Mouse (Mus musculus): Measurements from ENCODE around the gene Myh11. TPM values are rescaled to one million over a fixed set of nuclear protein-coding genes. Genes with fewer than 3 reads are reported as not detected.
A peak's percentile ranks its signal among the peaks of the same experiment; 100 is the strongest.

The Myh11 gene
- polyA plus RNA-seq, 1 experiment: not detected

DNA sequence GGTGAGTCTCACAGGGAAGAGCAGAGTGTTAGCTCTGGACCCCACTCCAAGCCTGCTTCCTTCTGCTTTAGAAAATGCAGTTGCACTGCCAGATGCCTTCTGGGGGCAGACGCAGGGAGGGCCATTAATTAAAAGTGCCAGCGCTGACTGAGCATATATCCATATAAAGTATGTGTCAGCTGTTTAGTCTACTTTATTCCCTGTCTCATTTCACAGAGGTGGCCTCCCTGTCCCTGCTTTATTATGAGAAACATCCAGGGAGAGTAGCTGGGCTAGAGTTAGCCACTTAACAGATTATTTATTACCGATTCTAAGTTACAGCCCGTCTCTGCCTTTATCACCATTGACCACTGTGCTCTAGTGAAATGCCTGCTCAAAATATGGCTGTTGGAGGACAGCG lies 108.8 kb downstream of the Myh11 start:
- TF ChIP-seq CTCF (IDR thresholded peaks at IDR 0.05; ENCODE audit: low read depth, low read length) (no peak), POLR2A (IDR thresholded peaks at IDR 0.05; ENCODE audit: borderline replicate concordance, low read depth, low read length) (no peak)
- H3K4me3 ChIP-seq (ENCODE audit: insufficient read depth, low read length): no peak overlapping the region
- H3K4me1 ChIP-seq (ENCODE audit: control insufficient read depth, insufficient read depth, low read length): peaks cover 5% of the 10 kb centered on the region
- H3K27ac ChIP-seq (ENCODE audit: insufficient read depth, low read depth, low read length): no peak overlapping the region

DNA sequence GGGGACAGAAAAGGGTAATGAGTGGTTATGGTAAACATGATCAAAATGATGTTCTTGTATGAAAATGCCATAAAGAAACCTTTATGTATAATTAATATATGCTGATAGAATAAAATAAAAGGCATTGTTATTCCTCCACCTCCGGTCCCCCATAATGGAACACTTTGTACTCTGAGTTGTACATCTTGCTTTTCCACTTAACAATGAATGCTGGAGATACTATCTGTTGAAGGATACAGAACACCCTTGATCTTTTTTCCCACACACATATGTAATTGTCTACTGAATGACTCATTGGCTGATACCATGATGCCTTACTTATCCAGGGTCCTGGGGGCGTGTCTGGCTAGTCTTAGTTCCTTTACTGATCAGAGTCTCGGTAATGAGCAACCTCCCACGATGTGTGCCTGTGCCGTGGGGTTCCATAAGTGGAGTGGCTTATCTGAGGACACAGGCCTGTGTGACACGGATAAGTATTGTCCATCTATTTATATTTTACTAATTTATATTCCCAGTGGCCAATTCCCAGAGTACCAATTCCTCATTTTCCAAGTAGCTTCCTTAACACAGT lies 110.9 kb downstream of the Myh11 start:
- no peak overlapping the region for H3K27ac ChIP-seq (ENCODE audit: insufficient read depth, low read depth, low read length)
- no peak overlapping the region for H3K4me3 ChIP-seq (ENCODE audit: insufficient read depth, low read length)

DNA sequence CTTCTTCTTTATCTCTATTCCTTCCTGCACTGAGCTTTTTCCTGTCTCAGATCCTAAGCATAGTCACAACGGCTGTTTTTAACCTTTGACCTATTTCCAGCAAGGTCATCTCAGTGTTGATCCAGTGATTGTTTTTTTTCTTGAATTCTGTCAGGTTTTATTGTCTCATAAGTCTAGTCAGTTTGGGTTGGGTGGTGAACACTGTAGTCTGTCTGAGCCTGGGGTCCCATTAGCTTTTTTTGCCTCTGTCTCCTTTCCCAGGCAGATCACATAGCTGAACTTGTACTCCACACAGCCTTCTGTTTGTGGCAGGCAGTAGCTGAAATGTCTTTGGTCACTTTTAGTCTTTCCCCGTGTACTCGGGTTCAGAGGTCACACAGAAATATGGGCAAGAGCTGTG lies 113.1 kb downstream of the Myh11 start:
- no peak overlapping the region for H3K4me3 ChIP-seq (ENCODE audit: insufficient read depth, low read length)
- no peak for TF ChIP-seq POLR2A (IDR thresholded peaks at IDR 0.05; ENCODE audit: borderline replicate concordance, low read depth, low read length)
- TF ChIP-seq CTCF (IDR thresholded peaks at IDR 0.05; ENCODE audit: low read depth, low read length): no peak
- 0 out of 2 replicates have a peak overlapping the region, but pooled peaks have one; percentile 12 for H3K27ac ChIP-seq (ENCODE audit: insufficient read depth, low read depth, low read length)
- peaks cover 7% of the 10 kb centered on the region for H3K4me1 ChIP-seq (ENCODE audit: control insufficient read depth, insufficient read depth, low read length)

More for the DNA sequence above, 110.9 kb downstream of the Myh11 start:
- TF ChIP-seq POLR2A (IDR thresholded peaks at IDR 0.05; ENCODE audit: borderline replicate concordance, low read depth, low read length) (no peak), CTCF (IDR thresholded peaks at IDR 0.05; ENCODE audit: low read depth, low read length) (no peak)
- peaks cover 7% of the 10 kb centered on the region for H3K4me1 ChIP-seq (ENCODE audit: control insufficient read depth, insufficient read depth, low read length)

DNA sequence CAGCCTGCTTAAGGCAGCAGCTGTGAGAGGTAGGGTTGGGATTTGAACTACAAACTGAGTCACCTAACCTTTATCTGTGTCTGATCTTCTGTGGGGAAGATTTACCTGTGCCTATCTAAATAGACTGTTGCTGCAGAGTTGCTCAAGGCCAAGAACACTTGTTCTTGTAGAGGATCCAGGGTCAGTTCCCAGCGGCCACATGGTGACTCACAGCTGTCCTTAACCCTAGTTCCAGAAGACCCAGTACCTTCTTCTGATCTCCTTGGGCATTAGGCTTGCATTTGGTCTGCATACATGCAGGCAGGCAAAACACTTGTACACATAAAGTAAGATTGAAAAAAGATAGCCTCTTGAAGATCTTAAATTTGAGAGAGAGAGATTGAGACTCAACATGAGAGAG lies 121.5 kb downstream of the Myh11 start:
- no peak overlapping the region for H3K4me3 ChIP-seq (ENCODE audit: insufficient read depth, low read length)
- TF ChIP-seq POLR2A (IDR thresholded peaks at IDR 0.05; ENCODE audit: borderline replicate concordance, low read depth, low read length) (no peak), CTCF (IDR thresholded peaks at IDR 0.05; ENCODE audit: low read depth, low read length) (no peak)
- H3K4me1 ChIP-seq (ENCODE audit: control insufficient read depth, insufficient read depth, low read length): peaks cover 12% of the 10 kb centered on the region
- H3K27ac ChIP-seq (ENCODE audit: insufficient read depth, low read depth, low read length): no peak overlapping the region

DNA sequence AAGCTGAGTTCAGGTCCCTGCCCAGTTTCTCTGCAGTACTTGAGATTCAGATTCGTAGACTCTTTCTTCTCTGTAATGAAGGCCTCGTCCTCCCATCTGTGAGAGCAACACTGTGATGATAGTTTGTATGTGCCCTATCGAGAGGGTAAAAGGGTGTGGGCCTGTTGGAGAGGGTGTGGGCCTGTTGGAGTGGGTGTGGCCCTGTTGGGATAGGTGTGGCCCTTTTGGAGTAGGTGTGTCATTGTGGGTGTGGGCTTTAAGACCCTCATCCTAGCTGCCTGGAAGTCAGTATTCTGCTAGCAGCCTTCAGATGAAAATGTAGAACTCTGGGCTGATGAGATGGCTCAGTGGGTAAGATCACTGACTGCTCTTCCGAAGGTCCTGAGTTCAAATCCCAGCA lies 124.7 kb downstream of the Myh11 start:
- H3K27ac ChIP-seq (ENCODE audit: insufficient read depth, low read depth, low read length): no peak overlapping the region
- no peak overlapping the region for H3K4me3 ChIP-seq (ENCODE audit: insufficient read depth, low read length)
- H3K4me1 ChIP-seq (ENCODE audit: control insufficient read depth, insufficient read depth, low read length): peaks cover 21% of the 10 kb centered on the region
- TF ChIP-seq POLR2A (IDR thresholded peaks at IDR 0.05; ENCODE audit: borderline replicate concordance, low read depth, low read length): no peak
- no peak for TF ChIP-seq CTCF (IDR thresholded peaks at IDR 0.05; ENCODE audit: low read depth, low read length)

DNA sequence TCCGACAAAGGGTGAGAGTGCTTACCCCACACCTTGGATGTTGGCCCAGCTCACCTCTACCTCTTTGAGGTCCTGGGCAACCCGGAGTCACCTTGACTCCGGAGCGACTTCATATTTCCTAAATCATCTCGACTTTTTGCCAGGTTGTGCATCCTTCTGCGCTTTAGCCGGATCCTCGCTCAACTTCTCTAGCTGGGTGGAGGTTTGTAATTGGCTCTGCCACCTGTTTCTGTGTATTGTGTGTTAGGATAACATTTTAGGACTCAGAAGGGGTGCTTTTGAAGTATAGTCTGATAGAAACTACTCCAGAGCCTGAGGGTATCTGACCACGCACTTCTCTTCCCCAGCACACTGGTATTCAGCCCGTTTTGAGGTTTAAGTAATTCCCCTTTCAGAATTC lies 127.4 kb downstream of the Myh11 start:
- H3K4me3 ChIP-seq (ENCODE audit: insufficient read depth, low read length): peak overlapping the region; percentile 87
- H3K27ac ChIP-seq (ENCODE audit: insufficient read depth, low read depth, low read length): peak overlapping the region; percentile 60
- no peak for TF ChIP-seq POLR2A (IDR thresholded peaks at IDR 0.05; ENCODE audit: borderline replicate concordance, low read depth, low read length)
- no peak for TF ChIP-seq CTCF (IDR thresholded peaks at IDR 0.05; ENCODE audit: low read depth, low read length)
- H3K4me1 ChIP-seq (ENCODE audit: control insufficient read depth, insufficient read depth, low read length): peaks cover 25% of the 10 kb centered on the region

DNA sequence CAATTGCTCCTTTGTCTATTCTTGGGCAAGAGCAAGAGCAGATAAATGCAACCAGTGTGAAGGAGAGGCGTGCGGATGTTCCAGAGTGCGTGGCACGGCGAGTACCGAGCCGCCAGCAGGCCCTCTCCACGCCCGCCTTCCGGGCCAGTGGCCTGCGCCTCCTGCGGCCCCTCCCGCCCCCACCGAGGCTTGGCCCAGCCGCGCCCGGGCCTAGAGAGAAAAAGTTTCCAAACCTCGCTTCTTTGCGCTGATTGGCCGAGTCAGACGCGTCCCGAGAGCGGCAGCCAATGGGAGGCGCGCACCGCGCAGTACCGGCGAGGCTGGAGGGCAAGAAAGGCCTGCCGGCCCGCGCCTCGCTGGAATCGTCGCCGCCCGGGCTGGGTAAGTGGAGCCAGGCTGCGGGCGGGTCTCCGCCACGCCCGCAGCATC lies 128.2 kb downstream of the Myh11 start, which contains the start of the genes Nde1 and Marf1:
Gene Nde1, plus strand, starts transcription at position 288 of the 429 bp plus-strand sequence.
Gene Marf1, minus strand, starts transcription at position 364 of the 429 bp plus-strand sequence.
- peak within 1 kb of the TSS; percentile 87 for H3K4me3 ChIP-seq (ENCODE audit: insufficient read depth, low read length)
- H3K4me1 ChIP-seq (ENCODE audit: control insufficient read depth, insufficient read depth, low read length): peaks cover 25% of the 10 kb centered on the region
- TF ChIP-seq POLR2A (IDR thresholded peaks at IDR 0.05; ENCODE audit: borderline replicate concordance, low read depth, low read length) (no peak), CTCF (IDR thresholded peaks at IDR 0.05; ENCODE audit: low read depth, low read length) (no peak)
- peak within 1 kb of the TSS; percentile 84 for H3K27ac ChIP-seq (ENCODE audit: insufficient read depth, low read depth, low read length)

DNA sequence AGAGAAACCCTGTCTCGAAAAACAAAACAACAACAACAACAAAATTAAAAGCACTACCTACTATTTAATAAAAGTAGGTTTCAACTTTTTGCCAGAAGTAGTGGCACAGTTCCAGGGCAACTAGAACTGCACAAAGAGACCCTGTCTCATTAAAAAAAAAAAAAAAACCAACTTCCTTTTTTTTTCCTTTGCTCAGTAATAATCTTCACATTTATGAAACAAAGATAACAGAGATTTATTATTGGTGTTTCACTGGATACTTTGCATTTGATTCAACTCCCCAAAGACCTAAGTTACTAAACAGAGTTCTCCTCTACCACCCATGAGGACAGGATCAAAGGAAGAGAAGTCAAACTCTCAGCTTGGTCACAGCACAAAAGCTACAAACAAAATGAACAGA lies 130.2 kb downstream of the Myh11 start:
- no peak overlapping the region for H3K27ac ChIP-seq (ENCODE audit: insufficient read depth, low read depth, low read length)
- peaks cover 31% of the 10 kb centered on the region for H3K4me1 ChIP-seq (ENCODE audit: control insufficient read depth, insufficient read depth, low read length)
- H3K4me3 ChIP-seq (ENCODE audit: insufficient read depth, low read length): no peak overlapping the region
- no peak for TF ChIP-seq CTCF (IDR thresholded peaks at IDR 0.05; ENCODE audit: low read depth, low read length)
- TF ChIP-seq POLR2A (IDR thresholded peaks at IDR 0.05; ENCODE audit: borderline replicate concordance, low read depth, low read length): no peak

DNA sequence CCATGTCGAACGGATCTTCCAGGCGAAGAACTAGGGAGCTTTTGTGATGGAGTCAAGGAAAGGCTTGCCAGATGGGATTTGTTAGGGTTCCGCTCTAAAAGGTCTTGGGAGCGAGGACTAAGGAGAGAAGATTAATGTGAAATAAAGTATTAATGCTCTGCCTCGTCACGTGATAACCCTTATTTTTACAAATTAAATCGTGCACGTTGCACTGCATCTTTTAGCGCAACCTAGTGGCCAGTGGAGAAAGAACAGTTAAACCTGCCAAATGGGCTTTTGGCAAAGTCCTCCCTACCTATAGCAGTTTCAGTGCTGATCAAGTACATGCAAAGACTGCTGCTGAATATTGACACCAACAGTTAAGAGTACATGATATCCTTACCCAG lies 131.4 kb downstream of the Myh11 start:
- Histone ChIP-seq H3K4me3 (ENCODE audit: insufficient read depth, low read length) (peak overlapping the region; percentile 91), H3K4me1 (ENCODE audit: control insufficient read depth, insufficient read depth, low read length) (peaks cover 22% of the 10 kb centered on the region), H3K27ac (ENCODE audit: insufficient read depth, low read depth, low read length) (peak overlapping the region; percentile 99)
- no peak for TF ChIP-seq POLR2A (IDR thresholded peaks at IDR 0.05; ENCODE audit: borderline replicate concordance, low read depth, low read length)
- TF ChIP-seq CTCF (IDR thresholded peaks at IDR 0.05; ENCODE audit: low read depth, low read length): no peak

DNA sequence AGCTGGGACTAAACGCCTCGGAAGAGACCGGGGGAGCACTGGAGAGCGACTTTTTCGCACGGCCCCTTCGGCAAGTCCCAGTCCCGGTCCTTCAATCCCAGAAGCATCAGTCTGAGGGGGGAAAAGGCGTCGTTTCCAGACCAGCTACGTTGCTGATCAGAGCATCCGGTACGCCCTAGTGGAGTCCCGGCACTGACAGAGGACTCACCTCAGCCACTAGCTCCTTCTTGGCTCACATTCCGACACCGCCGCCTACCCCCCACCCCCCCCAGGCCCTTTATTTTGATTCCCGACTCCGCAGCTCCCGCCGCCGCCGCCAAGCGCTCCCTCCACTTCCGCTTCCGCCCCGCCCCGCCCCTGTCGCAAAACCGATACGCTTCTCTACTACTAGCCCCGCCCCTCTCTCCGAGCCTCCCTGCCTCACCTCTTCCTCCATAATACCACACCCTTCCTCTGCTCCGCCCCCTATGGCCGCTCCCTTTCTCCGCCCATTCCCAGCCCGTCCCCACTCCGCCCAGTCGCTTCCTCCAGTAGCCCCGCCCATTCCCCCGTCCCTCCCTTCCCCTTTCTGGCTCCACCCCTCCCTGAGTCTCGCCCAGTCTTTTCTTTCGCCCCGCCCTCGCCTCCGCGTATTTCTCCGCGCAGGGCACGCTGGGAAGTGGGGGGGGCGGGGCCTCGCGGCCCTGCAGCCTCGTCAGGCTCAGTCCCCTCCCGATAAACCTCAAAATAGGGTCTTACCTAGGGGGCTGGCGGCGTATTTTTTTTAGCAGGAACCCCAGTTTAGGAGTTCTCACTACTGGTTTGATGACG lies 132.0 kb downstream of the Myh11 start:
- Histone ChIP-seq H3K27ac (ENCODE audit: insufficient read depth, low read depth, low read length) (peak overlapping the region; percentile 99), H3K4me1 (ENCODE audit: control insufficient read depth, insufficient read depth, low read length) (peaks cover 17% of the 10 kb centered on the region), H3K4me3 (ENCODE audit: insufficient read depth, low read length) (peak overlapping the region; percentile 97)
- no peak; the same call in 1 of the 2 replicates for TF ChIP-seq CTCF (IDR thresholded peaks at IDR 0.05; ENCODE audit: low read depth, low read length)
- TF ChIP-seq POLR2A (IDR thresholded peaks at IDR 0.05; ENCODE audit: borderline replicate concordance, low read depth, low read length): 0 out of 2 replicates have a peak, but pooled peaks have one; percentile 71
